Mouse (Mus musculus) neural tube, embryonic 11.5 days (tissue): ENCODE measurements around the gene Ptgis. TPM values are rescaled to one million over a fixed set of nuclear protein-coding genes. Genes with fewer than 3 reads are reported as not detected.

Source experiments
- ATAC-seq: fragments of 200-750 bp; cut with Nextera tagmentation; 2 replicates; pipeline ENCODE4 v1.8.0; 2017; ENCODE audit warnings: moderate number of reproducible peaks, mild to moderate bottlenecking, moderate TSS enrichment, moderate library complexity; ENCODE audit not compliant: insufficient read depth, low FRiP score, low TSS enrichment
- DNase-seq: peaks from one replicate; pipeline ENCODE4 v3.0.0-alpha.2; 2015; ENCODE audit warnings: low spot score
- H3K27ac ChIP-seq: fragments of 300-500 bp; sonication (generic); 2 replicates; pipeline ENCODE4 v1.5.1; 2014; ENCODE audit warnings: low read depth, mild to moderate bottlenecking, low read length
- H3K27me3 ChIP-seq: fragments of 300-500 bp; sonication (generic); 2 replicates; pipeline ENCODE4 v1.6.1; 2014; ENCODE audit warnings: mild to moderate bottlenecking, low read length, mixed read lengths; ENCODE audit not compliant: control insufficient read depth, insufficient read depth
- H3K36me3 ChIP-seq: fragments of 300-500 bp; sonication (generic); 2 replicates; pipeline ENCODE4 v1.6.1; 2014; ENCODE audit warnings: mild to moderate bottlenecking, low read length, moderate library complexity, mixed read lengths; ENCODE audit not compliant: control insufficient read depth, insufficient read depth
- H3K4me1 ChIP-seq: fragments of 300-500 bp; sonication (generic); 2 replicates; pipeline ENCODE4 v1.6.1; 2014; ENCODE audit warnings: low read length, mixed read lengths; ENCODE audit not compliant: control insufficient read depth, insufficient read depth
- H3K4me2 ChIP-seq: fragments of 300-500 bp; sonication (generic); 2 replicates; pipeline ENCODE4 v1.6.1; 2014; ENCODE audit warnings: low read depth, mild to moderate bottlenecking, moderate library complexity
- H3K4me3 ChIP-seq: fragments of 300-500 bp; sonication (generic); 2 replicates; pipeline ENCODE4 v1.5.1; 2014; ENCODE audit warnings: low read depth, low read length
- H3K9ac ChIP-seq: fragments of 300-500 bp; sonication (generic); 2 replicates; pipeline ENCODE4 v1.6.1; 2014; ENCODE audit warnings: mild to moderate bottlenecking, low read length
- H3K9me3 ChIP-seq: fragments of 300-500 bp; sonication (generic); 2 replicates; pipeline ENCODE4 v1.6.1; 2016; ENCODE audit warnings: low read length; ENCODE audit not compliant: control insufficient read depth
- WGBS: fragments of 180-500 bp; shearing (Covaris S2); extraction: QIAGEN DNeasy Blood & Tissue Kit; methylation state at CpG from one replicate; pipeline ENCODE4 v1.1.7; 2014; 5-methylcytosine and 5-hydroxymethylcytosine counted together
- polyA plus RNA-seq: library from polyadenylated mRNA; unstranded; fragments of >200 nt; fragmentation: Nextera tagmentation; extraction: Ambion mirVana; gene quantifications from 2 replicates; pipeline ENCODE4 v1.2.1, GENCODE M21; 2014

Ptgis gene
- polyA plus RNA-seq, 1 experiment from 2014 or later = 10.6 TPM

- no peak for DNase-seq
- no peaks in the 10 kb centered on the region for H3K27me3 ChIP-seq
- no peaks in the 10 kb centered on the region for H3K9me3 ChIP-seq
- H3K4me2 ChIP-seq = no peak overlapping the region
- no peak overlapping the region for H3K4me3 ChIP-seq
- no peaks in the 10 kb centered on the region for H3K36me3 ChIP-seq
- H3K9ac ChIP-seq = no peak overlapping the region
- ATAC-seq = no peak
- WGBS = 71% methylated on average over 11 of the region's 11 CpGs
- no peak overlapping the region for H3K27ac ChIP-seq
- H3K4me1 ChIP-seq = no peaks in the 10 kb centered on the region
Measured at GRCm38 (mm10) chr2:167167515-167168212, 72.7 kb downstream of the Ptgis start.

GRCm38 (mm10) chr2:167163600-167163999 lies 76.8 kb downstream of the Ptgis start:
- no peak overlapping the region for H3K27ac ChIP-seq
- no peak for DNase-seq
- H3K27me3 ChIP-seq = no peaks in the 10 kb centered on the region
- H3K4me2 ChIP-seq = no peak overlapping the region
- no peak overlapping the region for H3K4me3 ChIP-seq
- no peak overlapping the region for H3K9ac ChIP-seq
- WGBS = 89% methylated on average over 9 of the region's 9 CpGs
- no peaks in the 10 kb centered on the region for H3K4me1 ChIP-seq
- ATAC-seq = no peak
- no peaks in the 10 kb centered on the region for H3K9me3 ChIP-seq
- H3K36me3 ChIP-seq = no peaks in the 10 kb centered on the region

GRCm38 (mm10) chr2:167163134-167163533 lies 77.3 kb downstream of the Ptgis start:
- WGBS = 94% methylated on average over 10 of the region's 10 CpGs
- H3K4me1 ChIP-seq = no peaks in the 10 kb centered on the region
- DNase-seq (no peak), ATAC-seq (no peak)
- H3K4me3 ChIP-seq = no peak overlapping the region
- H3K4me2 ChIP-seq = no peak overlapping the region
- no peak overlapping the region for H3K9ac ChIP-seq
- no peaks in the 10 kb centered on the region for H3K9me3 ChIP-seq
- no peaks in the 10 kb centered on the region for H3K36me3 ChIP-seq
- H3K27me3 ChIP-seq = no peaks in the 10 kb centered on the region
- H3K27ac ChIP-seq = no peak overlapping the region

- H3K9ac ChIP-seq = no peak overlapping the region
- H3K27ac ChIP-seq = no peak overlapping the region
- H3K4me3 ChIP-seq = no peak overlapping the region
- no peak for ATAC-seq
- DNase-seq = no peak
- no peak overlapping the region for H3K4me2 ChIP-seq
- no peaks in the 10 kb centered on the region for H3K27me3 ChIP-seq
- no peaks in the 10 kb centered on the region for H3K9me3 ChIP-seq
- no peaks in the 10 kb centered on the region for H3K4me1 ChIP-seq
- H3K36me3 ChIP-seq = no peaks in the 10 kb centered on the region
- 86% methylated on average over 10 of the region's 10 CpGs for WGBS
Measured at GRCm38 (mm10) chr2:167162516-167163021, 77.8 kb downstream of the Ptgis start.

GRCm38 (mm10) chr2:167159721-167160120 lies 80.7 kb downstream of the Ptgis start:
- WGBS = 93% methylated on average over 4 of the region's 4 CpGs
- DNase-seq (no peak), ATAC-seq (no peak)
- Histone ChIP-seq H3K36me3 (no peaks in the 10 kb centered on the region), H3K9ac (no peak overlapping the region), H3K4me3 (no peak overlapping the region), H3K4me2 (no peak overlapping the region), H3K27me3 (no peaks in the 10 kb centered on the region), H3K9me3 (no peaks in the 10 kb centered on the region), H3K4me1 (no peaks in the 10 kb centered on the region), H3K27ac (no peak overlapping the region)

- H3K9me3 ChIP-seq = no peaks in the 10 kb centered on the region
- H3K4me2 ChIP-seq = no peak overlapping the region
- H3K4me1 ChIP-seq = no peaks in the 10 kb centered on the region
- ATAC-seq (no peak), DNase-seq (no peak)
- no peaks in the 10 kb centered on the region for H3K27me3 ChIP-seq
- 88% methylated on average over 5 of the region's 5 CpGs for WGBS
- H3K27ac ChIP-seq = no peak overlapping the region
- no peaks in the 10 kb centered on the region for H3K36me3 ChIP-seq
- no peak overlapping the region for H3K4me3 ChIP-seq
- no peak overlapping the region for H3K9ac ChIP-seq
Measured at GRCm38 (mm10) chr2:167158780-167159179, 81.6 kb downstream of the Ptgis start.

- Histone ChIP-seq H3K4me1 (no peaks in the 10 kb centered on the region), H3K9me3 (no peaks in the 10 kb centered on the region; the same call in 1 of the 2 replicates), H3K27me3 (no peaks in the 10 kb centered on the region), H3K4me3 (no peak overlapping the region), H3K27ac (no peak overlapping the region), H3K36me3 (no peaks in the 10 kb centered on the region), H3K4me2 (no peak overlapping the region), H3K9ac (no peak overlapping the region)
- no peak for ATAC-seq
- no peak for DNase-seq
- WGBS = 35% methylated on average over 9 of the region's 9 CpGs
Measured at GRCm38 (mm10) chr2:167156118-167156715, 84.2 kb downstream of the Ptgis start.

- DNase-seq (no peak), ATAC-seq (no peak)
- Histone ChIP-seq H3K36me3 (no peaks in the 10 kb centered on the region), H3K9me3 (no peaks in the 10 kb centered on the region; the same call in 1 of the 2 replicates), H3K27me3 (no peaks in the 10 kb centered on the region), H3K4me3 (no peak overlapping the region), H3K4me1 (no peaks in the 10 kb centered on the region), H3K27ac (no peak overlapping the region), H3K4me2 (no peak overlapping the region), H3K9ac (no peak overlapping the region)
- 54% methylated on average over 4 of the region's 4 CpGs for WGBS
Measured at GRCm38 (mm10) chr2:167155541-167155973, 84.8 kb downstream of the Ptgis start.

- ATAC-seq = no peak
Measured at GRCm38 (mm10) chr2:167150880-167151279, 89.5 kb downstream of the Ptgis start.

More at GRCm38 (mm10) chr2:167150880-167151279, 89.5 kb downstream of the Ptgis start:
- 90% methylated on average over 6 of the region's 6 CpGs for WGBS
- Histone ChIP-seq H3K4me3 (no peak overlapping the region), H3K27me3 (no peaks in the 10 kb centered on the region), H3K9ac (no peak overlapping the region), H3K4me1 (no peaks in the 10 kb centered on the region), H3K4me2 (no peak overlapping the region), H3K36me3 (no peaks in the 10 kb centered on the region), H3K27ac (no peak overlapping the region), H3K9me3 (no peaks in the 10 kb centered on the region; the same call in 1 of the 2 replicates)
- DNase-seq = no peak
